Mouse (Mus musculus) heart, postnatal 0 days (tissue): ENCODE data around the gene Cecr2.

ENCODE experiments used
- CTCF ChIP-seq: IDR thresholded peaks from 2 replicates; pipeline ENCODE4 v1.5.1; 2016; ENCODE audit warnings: antibody characterized with exemption, control low read depth, low read depth
- EP300 ChIP-seq: IDR thresholded peaks from 2 replicates; pipeline ENCODE4 v1.6.1; 2016; ENCODE audit warnings: antibody characterized with exemption, low read depth

DNA sequence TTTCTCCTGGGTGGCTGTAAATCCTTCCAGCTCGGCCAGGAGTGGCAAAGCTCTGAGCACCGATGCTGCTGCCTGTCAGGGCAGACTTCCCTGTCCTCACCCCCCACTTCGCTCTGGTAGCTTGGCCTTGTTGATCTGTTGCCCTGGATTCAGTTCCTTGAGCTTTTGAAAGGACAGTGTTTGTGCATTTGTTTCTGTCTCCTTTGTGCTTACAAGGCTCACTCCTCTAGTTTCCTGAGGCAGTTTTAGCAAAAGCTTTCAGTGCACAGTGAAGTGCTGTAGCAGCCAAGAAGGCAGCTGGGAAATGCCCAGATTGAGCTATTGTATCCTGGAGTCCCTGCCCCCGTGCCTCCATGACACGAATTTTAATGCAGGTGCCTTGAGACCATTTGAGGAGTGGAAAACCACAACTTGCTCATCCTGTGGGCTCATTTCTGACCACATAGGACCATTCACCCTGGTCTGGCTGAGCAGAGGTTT, 107.0 kb downstream of the Cecr2 start, which contains the start of gene Slc25a18:
- TF ChIP-seq CTCF (no peak), EP300 (no peak)
